Mouse (Mus musculus) limb, embryonic 14.5 days (tissue): ENCODE measurements around the gene Eif4e3. TPM values are rescaled to one million over a fixed set of nuclear protein-coding genes. Genes with fewer than 3 reads are reported as not detected.
A peak's percentile ranks its signal among the peaks of the same experiment; 100 is the strongest.

Source experiments
- ATAC-seq: fragments of 200-750 bp; cut with Nextera tagmentation; 2 replicates; pipeline ENCODE4 v1.8.0; 2017; ENCODE audit warnings: low read depth, moderate number of reproducible peaks, moderate TSS enrichment; ENCODE audit not compliant: low FRiP score
- DNase-seq: peaks from one replicate; pipeline ENCODE4 v3.0.0-alpha.2; 2015; ENCODE audit warnings: low spot score
- H3K27ac ChIP-seq: fragments of 300-500 bp; sonication (generic); replicated peaks from 2 replicates; pipeline ENCODE4 v1.5.1; 2014; ENCODE audit warnings: low read depth, mild to moderate bottlenecking, low read length, moderate library complexity, mixed read lengths
- H3K27me3 ChIP-seq: fragments of 300-500 bp; sonication (generic); 2 replicates; pipeline ENCODE4 v1.6.1; 2014; ENCODE audit warnings: low read length, mixed read lengths; ENCODE audit not compliant: control insufficient read depth, insufficient read depth
- H3K36me3 ChIP-seq: fragments of 300-500 bp; sonication (generic); 2 replicates; pipeline ENCODE4 v1.6.1; 2014; ENCODE audit warnings: mild to moderate bottlenecking, low read length, moderate library complexity, mixed read lengths; ENCODE audit not compliant: control insufficient read depth, insufficient read depth
- H3K4me1 ChIP-seq: fragments of 300-500 bp; sonication (generic); 2 replicates; pipeline ENCODE4 v1.6.1; 2014; ENCODE audit warnings: antibody characterized with exemption, low read length, mixed read lengths; ENCODE audit not compliant: control insufficient read depth, insufficient read depth
- H3K4me2 ChIP-seq: fragments of 300-500 bp; sonication (generic); replicated peaks from 2 replicates; pipeline ENCODE4 v1.6.1; 2014; ENCODE audit warnings: low read depth, mild to moderate bottlenecking, low read length, moderate library complexity; ENCODE audit not compliant: severe bottlenecking
- H3K4me3 ChIP-seq: fragments of 300-500 bp; sonication (generic); replicated peaks from 2 replicates; pipeline ENCODE4 v1.5.1; 2014; ENCODE audit warnings: low read length
- H3K9ac ChIP-seq: fragments of 300-500 bp; sonication (generic); 2 replicates; pipeline ENCODE4 v1.6.1; 2014; ENCODE audit warnings: mild to moderate bottlenecking, low read depth, low read length, moderate library complexity; ENCODE audit not compliant: severe bottlenecking
- H3K9me3 ChIP-seq: fragments of 300-500 bp; sonication (generic); 2 replicates; pipeline ENCODE4 v1.6.1; 2016; ENCODE audit warnings: low read length; ENCODE audit not compliant: control insufficient read depth
- POLR2A ChIP-seq: fragments of 200-500 bp; IDR thresholded peaks from 2 replicates; pipeline ENCODE4 v1.8.0; 2012; ENCODE audit warnings: inconsistent platforms, mild to moderate bottlenecking, moderate library complexity, borderline replicate concordance; ENCODE audit not compliant: insufficient read depth, insufficient read length; ENCODE audit errors: extremely low read depth
- WGBS: fragments of 180-500 bp; shearing (Covaris S2); extraction: QIAGEN DNeasy Blood & Tissue Kit; methylation state at CpG from one replicate; pipeline ENCODE4 v1.1.7; 2014; 5-methylcytosine and 5-hydroxymethylcytosine counted together
- polyA plus RNA-seq, 2 experiments: library from polyadenylated mRNA; depleted of rRNA in 1 of 2; stranded (reverse) in 1 of 2; unstranded in 1 of 2; fragments of >200 nt; fragmentation: Nextera tagmentation in 1 of 2; extraction: Ambion mirVana in 1 of 2; gene quantifications; 2 replicates each; pipeline versions ENCODE4 v1.2.1 to v1.2.3; 2012 to 2014

Gene Eif4e3
- polyA plus RNA-seq, 2 experiments = 14.6 to 19.8 TPM

DNA sequence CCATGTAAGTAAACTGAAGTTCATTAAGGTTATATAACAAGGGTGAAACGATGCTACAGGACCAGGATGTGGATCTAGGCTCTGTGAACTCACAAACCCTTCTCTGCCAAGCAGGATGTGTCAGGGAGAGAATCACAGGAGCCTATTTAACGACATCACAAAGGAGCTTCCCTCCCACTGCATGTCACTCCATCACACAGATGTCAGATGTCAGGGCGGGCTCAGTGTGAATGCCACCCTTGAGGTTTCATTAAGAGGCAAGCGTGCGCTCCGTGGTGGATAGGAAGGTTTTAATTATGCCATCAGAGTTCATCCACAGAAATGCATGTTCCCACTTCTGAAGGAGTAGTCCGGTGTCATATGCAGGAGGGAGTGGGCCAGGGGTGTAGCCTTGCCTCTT lies 60.5 kb downstream of the Eif4e3 start:
- ATAC-seq = no peak
- no peak overlapping the region for H3K4me3 ChIP-seq

DNA sequence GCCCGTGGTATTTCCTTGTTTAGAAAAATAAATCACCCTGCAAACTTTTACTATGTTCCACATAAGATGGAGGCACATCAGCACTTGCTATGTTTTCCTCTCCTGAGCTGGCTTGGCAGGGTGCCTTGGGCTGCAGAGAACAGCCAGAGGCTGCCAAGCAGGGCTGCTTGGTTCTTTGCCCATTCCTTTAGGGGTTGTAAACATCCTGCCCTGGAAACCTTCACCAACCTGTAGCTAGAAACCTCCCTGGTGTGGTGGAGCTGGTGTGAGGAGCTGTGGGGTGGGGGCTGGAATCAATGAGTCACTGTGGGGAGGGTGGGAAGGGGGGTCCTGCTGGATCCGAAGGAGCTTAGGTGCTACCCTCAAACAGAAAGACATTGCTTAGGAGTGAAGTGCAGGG lies 61.8 kb downstream of the Eif4e3 start:
- Histone ChIP-seq H3K27ac (no peak overlapping the region), H3K27me3 (no peaks in the 10 kb centered on the region), H3K9me3 (no peaks in the 10 kb centered on the region), H3K4me2 (no peak overlapping the region), H3K9ac (no peak overlapping the region), H3K4me1 (peaks cover 18% of the 10 kb centered on the region), H3K4me3 (no peak overlapping the region), H3K36me3 (no peaks in the 10 kb centered on the region)
- 38% methylated on average over 2 of the region's 2 CpGs for WGBS
- TF ChIP-seq POLR2A = no peak
- DNase-seq = peak; percentile 84
- ATAC-seq = peak; percentile 64

More for the DNA sequence above, 60.5 kb downstream of the Eif4e3 start:
- no peak for DNase-seq
- TF ChIP-seq POLR2A = no peak
- Histone ChIP-seq H3K27me3 (no peaks in the 10 kb centered on the region), H3K9ac (no peak overlapping the region), H3K4me1 (peaks cover 15% of the 10 kb centered on the region), H3K4me2 (no peak overlapping the region), H3K36me3 (no peaks in the 10 kb centered on the region), H3K9me3 (no peaks in the 10 kb centered on the region), H3K27ac (no peak overlapping the region)
- 72% methylated on average over 7 of the region's 7 CpGs for WGBS

DNA sequence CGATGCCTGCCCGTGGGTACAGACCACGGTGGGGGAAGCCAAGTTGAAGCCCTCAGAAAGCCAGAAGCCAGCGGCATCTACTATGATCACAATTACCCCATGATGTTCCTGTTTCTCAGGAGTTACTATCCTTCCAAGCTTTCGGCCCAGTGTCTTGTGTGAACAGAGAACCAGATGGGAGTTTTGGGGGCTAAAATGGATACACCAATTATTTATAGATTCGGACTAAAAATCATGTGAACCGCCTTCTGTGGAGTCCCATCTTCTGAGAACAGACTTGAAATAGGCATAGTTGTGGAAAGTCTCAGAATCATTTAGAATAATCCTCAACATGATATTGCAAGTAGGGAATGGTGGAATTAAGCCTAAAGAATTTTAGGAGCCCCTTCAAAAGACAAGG lies 64.1 kb downstream of the Eif4e3 start:
- H3K4me3 ChIP-seq = no peak overlapping the region
- 89% methylated on average over 7 of the region's 7 CpGs for WGBS

DNA sequence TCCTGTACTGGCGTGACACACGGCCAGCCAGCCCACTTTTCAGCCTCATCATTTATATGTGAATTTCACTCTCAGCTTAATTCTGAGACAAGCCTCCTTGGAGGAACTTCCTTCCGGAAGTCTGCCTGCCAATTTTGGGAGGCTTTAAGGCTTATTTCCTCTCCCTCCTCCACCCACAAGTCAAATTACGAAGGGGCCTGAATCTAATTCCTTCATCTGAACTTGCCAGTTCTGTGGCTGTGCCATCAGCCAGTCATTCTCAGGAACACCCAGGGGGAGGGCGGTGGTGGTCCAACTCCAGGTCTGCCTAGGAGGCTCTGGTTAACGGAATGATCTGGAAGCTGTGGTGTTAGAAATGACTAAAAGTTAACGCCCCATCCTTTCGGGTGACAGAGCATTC lies 65.7 kb downstream of the Eif4e3 start:
- Histone ChIP-seq H3K27me3 (no peaks in the 10 kb centered on the region), H3K4me3 (no peak overlapping the region), H3K4me2 (no peak overlapping the region), H3K36me3 (no peaks in the 10 kb centered on the region), H3K9ac (no peak overlapping the region), H3K9me3 (no peaks in the 10 kb centered on the region), H3K27ac (0 out of 2 replicates have a peak overlapping the region, but pooled peaks have one; percentile 30), H3K4me1 (peaks cover 24% of the 10 kb centered on the region)
- ATAC-seq = no peak
- DNase-seq = no peak
- no peak for TF ChIP-seq POLR2A
- 53% methylated on average over 8 of the region's 8 CpGs for WGBS

More for the DNA sequence above, 64.1 kb downstream of the Eif4e3 start:
- no peaks in the 10 kb centered on the region for H3K36me3 ChIP-seq
- H3K9me3 ChIP-seq = no peaks in the 10 kb centered on the region
- DNase-seq = no peak
- TF ChIP-seq POLR2A = no peak
- H3K4me1 ChIP-seq = peaks cover 24% of the 10 kb centered on the region
- H3K9ac ChIP-seq = no peak overlapping the region
- H3K27me3 ChIP-seq = no peaks in the 10 kb centered on the region
- ATAC-seq = no peak
- H3K27ac ChIP-seq = no peak overlapping the region
- H3K4me2 ChIP-seq = no peak overlapping the region

DNA sequence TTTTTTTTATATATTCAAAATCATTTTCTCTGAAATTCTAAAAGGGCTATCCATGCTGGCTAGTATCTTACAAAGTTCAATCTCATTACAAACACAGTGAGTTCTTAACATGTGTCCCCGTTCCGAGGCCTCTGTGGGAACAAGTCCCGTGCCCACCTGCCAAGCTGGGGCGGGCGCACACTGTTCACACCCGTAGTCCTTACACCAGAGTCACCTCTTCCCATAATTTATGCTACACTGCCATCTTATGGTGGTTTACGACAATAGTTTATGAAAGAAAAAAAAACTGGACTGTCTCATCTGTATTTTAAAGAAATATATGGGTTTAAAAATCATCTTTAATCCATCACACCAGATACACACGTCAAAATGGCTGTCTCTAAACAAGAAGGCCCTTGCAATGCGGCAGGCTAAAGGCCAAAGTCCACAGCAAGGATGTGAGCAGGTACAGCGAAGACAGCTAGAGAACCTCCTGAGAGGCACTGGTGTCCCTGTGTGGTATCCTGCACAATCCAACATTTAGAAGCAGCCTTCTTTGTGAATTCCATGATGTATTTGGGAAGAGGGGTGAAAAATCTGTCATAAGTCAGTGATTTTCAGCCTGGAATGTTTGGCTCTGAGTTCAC lies 66.3 kb downstream of the Eif4e3 start:
- no peak for TF ChIP-seq POLR2A
- peak; percentile 45; the same call in 1 of the 2 replicates for ATAC-seq
- 34% methylated on average over 10 of the region's 10 CpGs for WGBS

More for the DNA sequence above, 66.3 kb downstream of the Eif4e3 start:
- no peaks in the 10 kb centered on the region for H3K27me3 ChIP-seq
- no peaks in the 10 kb centered on the region for H3K9me3 ChIP-seq
- DNase-seq = peak; percentile 73
- H3K9ac ChIP-seq = no peak overlapping the region
- H3K4me2 ChIP-seq = no peak overlapping the region
- peaks cover 24% of the 10 kb centered on the region for H3K4me1 ChIP-seq
- H3K4me3 ChIP-seq = no peak overlapping the region
- H3K36me3 ChIP-seq = no peaks in the 10 kb centered on the region
- H3K27ac ChIP-seq = 0 out of 2 replicates have a peak overlapping the region, but pooled peaks have one; percentile 30
